Mouse (Mus musculus) large intestine, adult 2 months (tissue): ENCODE data around the gene Upk3a. TPM values are rescaled to one million over a fixed set of nuclear protein-coding genes. Genes with fewer than 3 reads are reported as not detected.
A peak's percentile ranks its signal among the peaks of the same experiment; 100 is the strongest.

Source experiments
- DNase-seq: peaks from one replicate; pipeline ENCODE4 v3.0.0-alpha.2; 2012; ENCODE audit warnings: low read depth, low spot score
- WGBS: fragments of 180-500 bp; shearing (Covaris S2); methylation state at CpG from one replicate; pipeline ENCODE4 v1.1.7; 2018; 5-methylcytosine and 5-hydroxymethylcytosine counted together
- polyA plus RNA-seq: library from polyadenylated mRNA; depleted of rRNA; stranded (reverse); fragments of >200 nt; gene quantifications from 2 replicates; pipeline ENCODE4 v1.2.3, GENCODE M21; 2012; rRNA removed

Upk3a gene
- polyA plus RNA-seq, 1 experiment: 1.3 TPM

DNA sequence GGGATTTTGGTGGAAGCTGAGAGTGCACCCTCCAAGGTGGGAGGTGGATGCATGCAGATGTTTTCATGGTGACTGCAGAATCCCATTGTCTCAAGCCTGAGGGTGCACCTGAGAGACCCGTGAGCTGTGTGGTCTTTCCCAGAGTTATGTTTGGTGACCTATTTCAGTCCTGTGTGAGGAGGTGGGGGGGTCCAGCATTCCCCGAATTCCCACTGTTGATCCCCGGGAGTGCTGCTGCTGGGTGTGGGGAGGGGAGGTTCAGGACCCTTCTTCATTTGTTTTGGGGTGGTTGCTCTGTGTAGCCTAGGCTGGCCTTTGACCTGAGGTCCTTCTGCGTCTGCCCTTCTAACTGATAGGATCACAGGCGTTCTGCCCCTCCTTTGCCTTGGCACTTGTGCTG lies 26.8 kb downstream of the Upk3a start:
- WGBS: 85% methylated on average over 5 of the region's 5 CpGs
- DNase-seq: no peak

DNA sequence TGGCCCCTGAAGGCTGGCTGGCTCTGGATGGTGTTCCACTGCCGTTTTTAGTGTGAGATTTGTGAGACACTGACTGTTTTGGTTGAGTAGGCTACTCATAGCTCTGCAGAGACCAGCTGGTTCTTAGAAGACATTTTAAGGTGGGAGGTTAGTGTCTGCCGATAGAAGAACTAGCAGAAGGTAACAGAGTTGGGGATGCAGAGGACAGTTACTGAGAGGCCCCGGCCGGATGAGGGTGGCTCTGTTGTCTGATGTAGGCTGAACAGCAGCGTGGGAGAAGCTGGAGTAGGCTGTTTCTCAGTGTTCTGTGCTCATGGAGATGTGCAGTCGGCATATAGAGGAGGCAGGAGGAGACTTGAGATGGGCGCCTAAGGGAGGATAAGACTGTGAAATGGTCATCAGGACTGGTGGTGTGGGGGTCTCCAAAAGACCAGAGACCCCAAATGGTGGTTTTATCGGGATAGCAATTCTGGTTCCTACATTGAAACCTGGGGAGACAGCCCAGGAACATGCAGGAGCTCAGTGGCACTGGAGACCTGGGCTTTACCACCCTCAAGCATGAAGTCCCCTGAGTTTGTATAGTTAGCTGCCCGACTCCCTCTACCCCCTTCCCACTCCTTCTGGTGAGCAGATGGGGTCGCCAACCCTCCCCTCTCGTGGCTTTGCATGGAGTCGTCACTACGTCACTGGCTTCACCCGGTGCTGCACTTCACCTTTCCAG lies 29.4 kb downstream of the Upk3a start:
- WGBS: 90% methylated on average over 14 of the region's 14 CpGs
- no peak for DNase-seq

DNA sequence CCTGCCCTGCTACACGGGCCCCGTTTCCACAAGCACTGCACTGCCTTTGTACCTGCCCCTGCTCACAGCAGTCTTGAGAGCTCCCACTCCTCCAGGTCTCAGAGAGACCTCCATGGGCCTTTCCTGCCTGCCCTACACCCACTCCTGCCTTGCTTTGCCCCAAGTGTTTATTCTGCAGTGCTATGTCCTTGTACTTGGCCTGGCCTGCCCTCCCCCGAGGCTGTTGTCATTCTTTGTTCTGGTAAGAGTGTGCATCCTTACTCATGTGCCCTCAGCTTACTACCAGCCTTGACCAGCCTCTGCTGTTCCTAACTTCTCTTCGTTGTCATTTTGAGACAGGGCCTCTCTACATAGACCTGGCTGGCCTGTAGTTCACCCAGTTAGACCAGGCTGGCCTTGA lies 30.9 kb downstream of the Upk3a start:
- WGBS: 81% methylated on average over 4 of the region's 4 CpGs
- no peak for DNase-seq

GRCm38 (mm10) chr15:85049758-85050157 lies 32.8 kb downstream of the Upk3a start:
- WGBS: 79% methylated on average over 1 of the region's 1 CpGs
- DNase-seq: no peak

DNA sequence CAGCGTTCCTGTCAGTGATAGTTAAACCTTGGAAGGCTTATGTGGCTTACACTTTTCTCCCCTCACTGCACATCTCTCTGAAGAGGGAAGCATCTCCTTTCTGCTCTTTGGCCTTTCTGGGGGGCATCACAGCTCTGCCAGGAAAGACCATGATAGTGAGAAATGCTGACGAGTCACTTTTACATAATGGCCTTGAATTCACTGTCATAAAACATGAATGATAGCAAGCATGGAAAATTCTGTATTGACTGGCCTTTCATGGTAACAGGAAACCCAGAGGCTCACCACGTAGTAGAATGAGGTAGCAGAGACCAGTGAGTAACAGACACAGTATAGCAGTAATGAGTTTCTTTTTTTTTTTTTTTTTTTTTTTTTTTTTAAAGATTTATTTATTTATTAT lies 37.2 kb downstream of the Upk3a start:
- 83% methylated on average over 3 of the region's 3 CpGs for WGBS

GRCm38 (mm10) chr15:85055186-85055585 lies 38.2 kb downstream of the Upk3a start:
- WGBS: 83% methylated on average over 4 of the region's 4 CpGs
- no peak for DNase-seq

More for the DNA sequence above, 37.2 kb downstream of the Upk3a start:
- no peak for DNase-seq

GRCm38 (mm10) chr15:85063421-85063820 lies 46.5 kb downstream of the Upk3a start:
- DNase-seq: no peak
- WGBS: 93% methylated on average over 2 of the region's 2 CpGs

- DNase-seq: peak; percentile 29
- 18% methylated on average over 2 of the region's 2 CpGs for WGBS
These were observed 53.6 kb downstream of the Upk3a start for GRCm38 (mm10) chr15:85070561-85070960.

Other genes starting within 250 kb of the Upk3a start
- 4.4 and 8.8 TPM in 2 replicates for gene Phf21b, start 161.1 kb upstream of the Upk3a start, polyA plus RNA-seq
- gene Gm29666, start 97.1 kb upstream of the Upk3a start, polyA plus RNA-seq: 0.16 and 0.29 TPM in 2 replicates
- gene Nup50, start 93.7 kb upstream of the Upk3a start, polyA plus RNA-seq: 11.1 and 12.0 TPM in 2 replicates
- gene 5031439G07Rik, start 28.6 kb upstream of the Upk3a start, polyA plus RNA-seq: 11.0 and 11.1 TPM in 2 replicates
- 16.8 and 30.6 TPM in 2 replicates for gene Fam118a, start 11.8 kb downstream of the Upk3a start, polyA plus RNA-seq
- gene Smc1b, start 114.8 kb downstream of the Upk3a start, polyA plus RNA-seq: 0.52 TPM in 1 of 2 replicates, not detected in the other
- gene Ribc2, start 114.9 kb downstream of the Upk3a start, polyA plus RNA-seq: not detected in 2 replicates
- 85.1 and 164 TPM in 2 replicates for gene Fbln1, start 188.8 kb downstream of the Upk3a start, polyA plus RNA-seq